Mouse (Mus musculus): ENCODE data around the gene Supt16. TPM values are rescaled to one million over a fixed set of nuclear protein-coding genes. Genes with fewer than 3 reads are reported as not detected.

Supt16 gene
- polyA plus RNA-seq, 1 experiment from 2014 or later, result 16.6 TPM

- Histone ChIP-seq H3K36me3 (ENCODE audit: control insufficient read depth, insufficient read depth) (0 out of 2 replicates have a peak, but pooled peaks cover 13% of the 10 kb centered on the region), H3K4me2 (replicated peaks; ENCODE audit: low read depth) (peak overlapping the region; percentile 90), H3K9ac (ENCODE audit: low read depth, low read length) (no peak overlapping the region), H3K9me3 (ENCODE audit: control insufficient read depth) (no peaks in the 10 kb centered on the region), H3K27ac (ENCODE audit: low read depth, low read length) (no peak overlapping the region), H3K27me3 (replicated peaks; ENCODE audit: control insufficient read depth, insufficient read depth, low read length) (no peaks in the 10 kb centered on the region), H3K4me1 (replicated peaks; ENCODE audit: control insufficient read depth, insufficient read depth, low read length) (no peaks in the 10 kb centered on the region), H3K4me3 (ENCODE audit: low read depth, low read length) (peak overlapping the region; percentile 99; the same call in 1 of the 2 replicates)
- no peak for ATAC-seq
- 12% methylated on average over 3 of the region's 3 CpGs for WGBS
- peak; percentile 72 for TF ChIP-seq CTCF (IDR thresholded peaks at IDR 0.05; ENCODE audit: low read depth)
These were observed 1.5 kb downstream of the Supt16 start for GRCm38 (mm10) chr14:52195691-52196090.

- no peak overlapping the region for H3K4me3 ChIP-seq (ENCODE audit: low read depth, low read length)
- TF ChIP-seq CTCF (IDR thresholded peaks at IDR 0.05; ENCODE audit: low read depth), result peak; percentile 79
- no peak; the same call in 1 of the 2 replicates for ATAC-seq
These were observed 6.4 kb downstream of the Supt16 start for GRCm38 (mm10) chr14:52190740-52191359.

GRCm38 (mm10) chr14:52189519-52189918, 7.7 kb downstream of the Supt16 start:
- TF ChIP-seq CTCF (IDR thresholded peaks at IDR 0.05; ENCODE audit: low read depth), result 0 out of 2 replicates have a peak, but pooled peaks have one; percentile 37
- no peak overlapping the region for H3K4me2 ChIP-seq (replicated peaks; ENCODE audit: low read depth)
- H3K36me3 ChIP-seq (ENCODE audit: control insufficient read depth, insufficient read depth), result 0 out of 2 replicates have a peak, but pooled peaks cover 3% of the 10 kb centered on the region
- H3K9me3 ChIP-seq (ENCODE audit: control insufficient read depth), result no peaks in the 10 kb centered on the region
- ATAC-seq, result no peak
- H3K27me3 ChIP-seq (replicated peaks; ENCODE audit: control insufficient read depth, insufficient read depth, low read length), result no peaks in the 10 kb centered on the region
- no peaks in the 10 kb centered on the region for H3K4me1 ChIP-seq (replicated peaks; ENCODE audit: control insufficient read depth, insufficient read depth, low read length)
- 73% methylated on average over 2 of the region's 2 CpGs for WGBS
- H3K27ac ChIP-seq (ENCODE audit: low read depth, low read length), result no peak overlapping the region
- H3K9ac ChIP-seq (ENCODE audit: low read depth, low read length), result no peak overlapping the region
- H3K4me3 ChIP-seq (ENCODE audit: low read depth, low read length), result no peak overlapping the region

More at GRCm38 (mm10) chr14:52190740-52191359, 6.4 kb downstream of the Supt16 start:
- H3K4me1 ChIP-seq (replicated peaks; ENCODE audit: control insufficient read depth, insufficient read depth, low read length), result no peaks in the 10 kb centered on the region
- H3K36me3 ChIP-seq (ENCODE audit: control insufficient read depth, insufficient read depth), result 0 out of 2 replicates have a peak, but pooled peaks cover 3% of the 10 kb centered on the region
- H3K27me3 ChIP-seq (replicated peaks; ENCODE audit: control insufficient read depth, insufficient read depth, low read length), result no peaks in the 10 kb centered on the region
- H3K9ac ChIP-seq (ENCODE audit: low read depth, low read length), result no peak overlapping the region
- H3K4me2 ChIP-seq (replicated peaks; ENCODE audit: low read depth), result no peak overlapping the region
- H3K27ac ChIP-seq (ENCODE audit: low read depth, low read length), result no peak overlapping the region
- no peaks in the 10 kb centered on the region for H3K9me3 ChIP-seq (ENCODE audit: control insufficient read depth)

- Histone ChIP-seq H3K36me3 (ENCODE audit: control insufficient read depth, insufficient read depth) (0 out of 2 replicates have a peak, but pooled peaks cover 3% of the 10 kb centered on the region), H3K27me3 (replicated peaks; ENCODE audit: control insufficient read depth, insufficient read depth, low read length) (no peaks in the 10 kb centered on the region), H3K4me1 (replicated peaks; ENCODE audit: control insufficient read depth, insufficient read depth, low read length) (no peaks in the 10 kb centered on the region), H3K9me3 (ENCODE audit: control insufficient read depth) (no peaks in the 10 kb centered on the region), H3K4me2 (replicated peaks; ENCODE audit: low read depth) (no peak overlapping the region), H3K4me3 (ENCODE audit: low read depth, low read length) (no peak overlapping the region), H3K9ac (ENCODE audit: low read depth, low read length) (no peak overlapping the region), H3K27ac (ENCODE audit: low read depth, low read length) (no peak overlapping the region)
- no peak for TF ChIP-seq CTCF (IDR thresholded peaks at IDR 0.05; ENCODE audit: low read depth)
- WGBS, result 70% methylated on average over 1 of the region's 1 CpGs
- ATAC-seq, result no peak
These were observed 8.4 kb downstream of the Supt16 start for GRCm38 (mm10) chr14:52188788-52189187.

- H3K4me1 ChIP-seq (replicated peaks; ENCODE audit: control insufficient read depth, insufficient read depth, low read length), result no peaks in the 10 kb centered on the region
- H3K36me3 ChIP-seq (ENCODE audit: control insufficient read depth, insufficient read depth), result peaks cover 66% of the 10 kb centered on the region
These were observed 30.6 kb downstream of the Supt16 start for GRCm38 (mm10) chr14:52166571-52166970.

GRCm38 (mm10) chr14:52160911-52161310, 36.3 kb downstream of the Supt16 start:
- WGBS, result 81% methylated on average over 6 of the region's 6 CpGs
- Histone ChIP-seq H3K4me1 (replicated peaks; ENCODE audit: control insufficient read depth, insufficient read depth, low read length) (no peaks in the 10 kb centered on the region), H3K27me3 (replicated peaks; ENCODE audit: control insufficient read depth, insufficient read depth, low read length) (no peaks in the 10 kb centered on the region), H3K36me3 (ENCODE audit: control insufficient read depth, insufficient read depth) (peaks cover 63% of the 10 kb centered on the region), H3K9me3 (ENCODE audit: control insufficient read depth) (no peaks in the 10 kb centered on the region), H3K27ac (ENCODE audit: low read depth, low read length) (no peak overlapping the region), H3K4me2 (replicated peaks; ENCODE audit: low read depth) (no peak overlapping the region), H3K4me3 (ENCODE audit: low read depth, low read length) (no peak overlapping the region), H3K9ac (ENCODE audit: low read depth, low read length) (no peak overlapping the region)
- no peak for TF ChIP-seq CTCF (IDR thresholded peaks at IDR 0.05; ENCODE audit: low read depth)
- no peak for ATAC-seq

More at GRCm38 (mm10) chr14:52166571-52166970, 30.6 kb downstream of the Supt16 start:
- H3K27ac ChIP-seq (ENCODE audit: low read depth, low read length), result no peak overlapping the region
- no peak overlapping the region for H3K4me3 ChIP-seq (ENCODE audit: low read depth, low read length)
- H3K9me3 ChIP-seq (ENCODE audit: control insufficient read depth), result no peaks in the 10 kb centered on the region
- no peak overlapping the region for H3K9ac ChIP-seq (ENCODE audit: low read depth, low read length)
- no peak overlapping the region for H3K4me2 ChIP-seq (replicated peaks; ENCODE audit: low read depth)
- no peak for TF ChIP-seq CTCF (IDR thresholded peaks at IDR 0.05; ENCODE audit: low read depth)
- no peaks in the 10 kb centered on the region for H3K27me3 ChIP-seq (replicated peaks; ENCODE audit: control insufficient read depth, insufficient read depth, low read length)
- ATAC-seq, result no peak
- 86% methylated on average over 2 of the region's 2 CpGs for WGBS
